Mouse (Mus musculus) liver, embryonic 14.5 days (tissue): ENCODE data around the gene Tusc2. TPM values are rescaled to one million over a fixed set of nuclear protein-coding genes. Genes with fewer than 3 reads are reported as not detected.

Experiments
- ATAC-seq: fragments of 200-750 bp; cut with Nextera tagmentation; 2 replicates; pipeline ENCODE4 v1.8.0; 2017; ENCODE audit warnings: moderate number of reproducible peaks, mild to moderate bottlenecking, moderate library complexity; ENCODE audit not compliant: insufficient read depth
- DNase-seq, 3 experiments: peaks; one replicate each; pipeline ENCODE4 v3.0.0-alpha.2; 2012 to 2013; ENCODE audit warnings: low read depth in 3 of 3, low spot score in 3 of 3
- H3K27ac ChIP-seq: fragments of 300-500 bp; sonication (generic); 2 replicates; pipeline ENCODE4 v1.5.1; 2014; ENCODE audit warnings: moderate library complexity, mild to moderate bottlenecking, control low read depth, inconsistent platforms
- H3K27me3 ChIP-seq: fragments of 300-500 bp; sonication (generic); 2 replicates; pipeline ENCODE4 v1.6.1; 2014; ENCODE audit warnings: mild to moderate bottlenecking, low read length, moderate library complexity; ENCODE audit not compliant: control insufficient read depth, insufficient read depth
- H3K36me3 ChIP-seq: fragments of 300-500 bp; sonication (generic); replicated peaks from 2 replicates; pipeline ENCODE4 v1.6.1; 2014; ENCODE audit warnings: low read depth; ENCODE audit not compliant: control insufficient read depth, insufficient read depth
- H3K4me1 ChIP-seq, 2 experiments: fragments of 200-500 bp in 1 of 2; fragments of 300-500 bp in 1 of 2; sonication (generic) in 1 of 2; replicated peaks; 2 replicates each; pipeline ENCODE4 v1.6.1; 2012 to 2014; ENCODE audit warnings: antibody characterized with exemption in 1 of 2, inconsistent platforms in 1 of 2, low read length in 1 of 2; ENCODE audit not compliant: control insufficient read depth in 2 of 2, insufficient read depth in 2 of 2
- H3K4me2 ChIP-seq: fragments of 300-500 bp; sonication (generic); 2 replicates; pipeline ENCODE4 v1.6.1; 2014; ENCODE audit warnings: low read depth, mild to moderate bottlenecking, control low read depth, moderate library complexity
- H3K4me3 ChIP-seq, 2 experiments: fragments of 200-500 bp in 1 of 2; fragments of 300-500 bp in 1 of 2; sonication (generic) in 1 of 2; 2 replicates each; pipeline ENCODE4 v1.5.1; 2012 to 2014; ENCODE audit warnings: low read depth in 2 of 2, low read length in 2 of 2, mild to moderate bottlenecking in 2 of 2, control low read depth in 1 of 2, inconsistent platforms in 1 of 2, moderate library complexity in 1 of 2; ENCODE audit not compliant: insufficient read depth in 1 of 2
- H3K9ac ChIP-seq: fragments of 300-500 bp; sonication (generic); replicated peaks from 2 replicates; pipeline ENCODE4 v1.6.1; 2014; ENCODE audit warnings: mild to moderate bottlenecking, control low read depth, moderate library complexity
- H3K9me3 ChIP-seq: fragments of 300-500 bp; sonication (generic); 2 replicates; pipeline ENCODE4 v1.6.1; 2016; ENCODE audit warnings: low read length, mixed read lengths; ENCODE audit not compliant: control insufficient read depth
- CTCF ChIP-seq: IDR thresholded peaks from 2 replicates; pipeline ENCODE4 v1.5.1; 2016; ENCODE audit warnings: antibody characterized with exemption, low read depth, control low read depth
- EP300 ChIP-seq: IDR thresholded peaks from 2 replicates; pipeline ENCODE4 v1.6.1; 2016; ENCODE audit warnings: antibody characterized with exemption, low read depth
- WGBS: fragments of 180-500 bp; shearing (Covaris S2); extraction: QIAGEN DNeasy Blood & Tissue Kit; methylation state at CpG from one replicate; pipeline ENCODE4 v1.1.7; 2014; ENCODE audit not compliant: insufficient replicate concordance; 5-methylcytosine and 5-hydroxymethylcytosine counted together
- polyA plus RNA-seq, 2 experiments: library from polyadenylated mRNA; depleted of rRNA in 1 of 2; stranded (reverse) in 1 of 2; unstranded in 1 of 2; fragments of >200 nt; fragmentation: Nextera tagmentation in 1 of 2; extraction: Ambion mirVana in 1 of 2; gene quantifications; 2 replicates each; pipeline versions ENCODE4 v1.2.1 to v1.2.3; 2012 to 2014

Tusc2 gene
- polyA plus RNA-seq, 2 experiments = 22.6 to 39.7 TPM

DNA sequence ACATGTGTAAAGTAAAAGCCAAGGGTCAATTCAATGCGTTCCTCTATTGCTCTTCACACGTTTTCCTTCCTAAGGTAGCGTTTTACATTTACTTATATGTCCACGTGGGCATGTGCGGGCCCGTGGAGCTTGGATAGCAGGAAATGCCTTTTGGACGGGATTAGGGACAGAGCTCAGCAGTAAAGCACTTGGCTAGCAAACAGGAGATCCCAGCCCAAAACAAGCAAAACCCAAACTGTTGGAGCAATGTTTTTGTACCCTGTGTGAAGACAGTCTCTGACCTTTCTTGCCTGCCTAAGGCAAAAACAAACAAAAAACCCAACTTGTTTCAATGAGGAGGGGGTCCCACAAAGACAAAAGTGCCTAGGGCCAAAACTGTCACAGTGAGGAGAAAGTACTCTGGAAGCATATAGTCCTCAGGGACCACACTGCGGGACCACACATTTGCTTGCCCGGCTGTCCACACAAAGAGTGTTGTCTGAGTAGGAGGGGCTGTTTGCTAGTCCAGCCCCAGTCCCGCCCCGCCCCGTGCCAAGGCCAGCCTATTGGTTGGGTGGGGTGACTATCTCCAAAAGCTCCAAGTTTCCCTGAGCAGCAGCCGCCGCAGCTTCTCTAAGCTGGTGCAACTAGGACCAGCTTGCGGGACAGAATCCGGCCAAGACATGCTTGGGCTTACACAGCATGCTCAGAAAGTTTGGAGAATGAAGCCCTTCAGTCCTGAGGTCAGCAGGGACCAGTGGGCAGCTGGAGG, 13.5 kb downstream of the Tusc2 start, which contains the start of gene Hyal1:
Hyal1 (plus strand) TSS at position 571 of the 751 bp plus-strand sequence.
- Histone ChIP-seq H3K27ac (peak within 1 kb of the TSS; percentile 53), H3K36me3 (peaks cover 10% of the 10 kb centered on the region; the same call in 1 of the 2 replicates), H3K4me2 (peak within 1 kb of the TSS; percentile 77), H3K9ac (peak within 1 kb of the TSS; percentile 48), H3K4me3 (peak within 1 kb of the TSS; percentile 53 to 58), H3K27me3 (no peaks in the 10 kb centered on the region), H3K4me1 (peaks cover 31 to 43% of the 10 kb centered on the region in 2 experiments), H3K9me3 (no peaks in the 10 kb centered on the region)
- WGBS = 28% methylated on average over 16 of the region's 16 CpGs
- peak; percentile 72 to 81 (median 78) for DNase-seq
- ATAC-seq = peak; percentile 66
- no peak for TF ChIP-seq CTCF
- TF ChIP-seq EP300 = no peak

DNA sequence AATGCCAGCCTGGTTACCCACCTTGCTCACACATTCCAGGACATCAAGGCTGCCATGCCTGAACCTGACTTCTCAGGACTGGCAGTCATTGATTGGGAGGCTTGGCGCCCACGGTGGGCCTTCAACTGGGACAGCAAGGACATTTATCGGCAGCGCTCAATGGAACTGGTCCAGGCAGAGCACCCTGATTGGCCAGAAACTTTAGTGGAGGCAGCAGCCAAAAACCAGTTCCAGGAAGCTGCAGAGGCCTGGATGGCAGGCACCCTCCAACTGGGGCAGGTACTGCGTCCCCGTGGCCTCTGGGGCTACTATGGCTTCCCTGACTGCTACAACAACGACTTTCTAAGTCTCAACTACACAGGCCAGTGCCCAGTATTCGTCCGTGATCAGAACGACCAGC, 14.8 kb downstream of the Tusc2 start:
- H3K9me3 ChIP-seq = no peaks in the 10 kb centered on the region
- no peaks in the 10 kb centered on the region for H3K27me3 ChIP-seq
- H3K4me3 ChIP-seq = no peak overlapping the region
- H3K9ac ChIP-seq = no peak overlapping the region
- WGBS = 89% methylated on average over 10 of the region's 10 CpGs
- peaks cover 3% of the 10 kb centered on the region; the same call in 1 of the 2 replicates for H3K36me3 ChIP-seq
- ATAC-seq (no peak), DNase-seq (no peak)
- H3K4me1 ChIP-seq = peaks cover 26 to 42% of the 10 kb centered on the region in 2 experiments
- peak overlapping the region; percentile 77; the same call in 1 of the 2 replicates for H3K4me2 ChIP-seq
- no peak overlapping the region for H3K27ac ChIP-seq
- TF ChIP-seq CTCF (no peak), EP300 (no peak)

DNA sequence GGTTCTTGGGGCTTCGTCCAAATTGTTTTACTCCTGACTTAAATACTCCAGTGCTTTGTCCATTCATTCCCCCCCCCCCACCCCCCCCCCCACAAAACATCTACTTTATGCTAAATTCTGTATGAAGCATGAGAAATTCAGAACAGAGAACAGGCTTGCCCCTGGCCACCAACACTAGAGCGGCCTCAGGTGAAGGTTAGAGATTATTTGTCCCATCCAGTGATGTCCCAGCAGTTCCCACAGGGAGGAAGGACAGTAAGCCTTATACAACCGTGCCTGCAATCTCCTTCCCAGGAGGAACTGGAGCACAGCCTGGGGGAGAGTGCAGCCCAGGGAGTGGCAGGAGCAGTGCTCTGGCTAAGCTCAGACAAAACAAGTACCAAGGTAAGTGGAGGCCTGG, 15.5 kb downstream of the Tusc2 start, which contains the start of gene Naa80:
Naa80 (plus strand) TSS at position 301 of the 400 bp plus-strand sequence.
- TF ChIP-seq CTCF (no peak), EP300 (no peak)
- no peak for DNase-seq
- Histone ChIP-seq H3K36me3 (no peaks in the 10 kb centered on the region; the same call in 1 of the 2 replicates), H3K4me3 (no peak within 1 kb of the TSS), H3K27me3 (no peaks in the 10 kb centered on the region), H3K4me2 (peak within 1 kb of the TSS; percentile 77; the same call in 1 of the 2 replicates), H3K9me3 (no peaks in the 10 kb centered on the region), H3K4me1 (peaks cover 26 to 39% of the 10 kb centered on the region in 2 experiments), H3K9ac (no peak within 1 kb of the TSS), H3K27ac (peak within 1 kb of the TSS; percentile 96)
- no peak for ATAC-seq
- WGBS = 75% methylated on average over 3 of the region's 3 CpGs

DNA sequence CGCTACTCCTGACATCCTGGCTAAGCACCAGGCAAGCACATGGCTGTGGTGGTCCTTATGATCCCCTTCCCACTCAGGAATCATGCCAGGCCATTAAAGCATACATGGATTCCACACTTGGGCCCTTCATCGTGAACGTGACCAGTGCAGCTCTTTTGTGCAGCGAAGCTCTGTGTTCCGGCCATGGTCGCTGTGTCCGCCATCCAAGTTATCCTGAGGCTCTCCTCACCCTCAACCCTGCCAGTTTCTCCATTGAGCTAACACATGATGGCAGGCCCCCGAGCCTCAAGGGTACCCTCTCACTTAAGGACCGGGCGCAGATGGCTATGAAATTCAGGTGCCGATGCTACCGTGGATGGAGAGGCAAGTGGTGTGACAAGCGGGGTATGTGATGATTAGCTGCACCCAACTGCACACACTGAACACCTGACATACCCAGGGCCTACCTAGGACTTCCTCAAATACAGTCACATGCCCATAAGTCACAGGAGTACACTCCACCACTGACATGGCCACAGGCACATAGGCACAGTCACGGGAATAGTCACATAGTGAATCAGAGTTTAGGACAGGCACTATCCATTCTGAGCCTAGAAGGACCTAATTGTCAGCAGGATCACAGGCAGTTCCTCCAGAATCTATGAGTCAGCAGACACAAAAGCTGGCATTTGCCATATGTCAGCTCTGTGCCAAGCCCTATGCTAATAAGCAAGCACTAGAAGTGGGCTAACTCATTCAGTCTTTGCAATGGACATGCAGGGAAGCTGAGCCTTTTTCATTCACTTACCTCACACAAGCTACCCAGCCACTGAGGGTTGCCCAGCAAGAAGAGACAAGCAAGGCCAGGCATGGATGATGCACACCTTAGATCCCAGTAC, 16.2 kb downstream of the Tusc2 start:
- Histone ChIP-seq H3K4me2 (no peak overlapping the region), H3K27ac (peak overlapping the region; percentile 96), H3K9me3 (no peaks in the 10 kb centered on the region), H3K4me1 (peaks cover 26 to 39% of the 10 kb centered on the region in 2 experiments), H3K27me3 (no peaks in the 10 kb centered on the region), H3K9ac (no peak overlapping the region), H3K4me3 (no peak overlapping the region), H3K36me3 (no peaks in the 10 kb centered on the region; the same call in 1 of the 2 replicates)
- no peak for ATAC-seq
- no peak for TF ChIP-seq CTCF
- TF ChIP-seq EP300 = no peak
- DNase-seq = no peak
- WGBS = 87% methylated on average over 14 of the region's 14 CpGs
